Mouse (Mus musculus): ENCODE data around the gene Tspan4.
"Not testable (repeated sequence)": the region's sequence is repeated elsewhere in the genome, so short reads cannot be mapped to it uniquely, and the experiment has no call there.

Tspan4 gene

GRCm38 (mm10) chr7:141438201-141438968 is 36.7 kb upstream of the Tspan4 start:
- in situ Hi-C loops (cut with MboI; ENCODE audit: unreplicated experiment in 2 of 2) = no loop called here

- in situ Hi-C loops (cut with MboI; ENCODE audit: unreplicated experiment in 2 of 2) = no loop called here
These were observed 35.8 kb upstream of the Tspan4 start for GRCm38 (mm10) chr7:141439140-141439679.

DNA sequence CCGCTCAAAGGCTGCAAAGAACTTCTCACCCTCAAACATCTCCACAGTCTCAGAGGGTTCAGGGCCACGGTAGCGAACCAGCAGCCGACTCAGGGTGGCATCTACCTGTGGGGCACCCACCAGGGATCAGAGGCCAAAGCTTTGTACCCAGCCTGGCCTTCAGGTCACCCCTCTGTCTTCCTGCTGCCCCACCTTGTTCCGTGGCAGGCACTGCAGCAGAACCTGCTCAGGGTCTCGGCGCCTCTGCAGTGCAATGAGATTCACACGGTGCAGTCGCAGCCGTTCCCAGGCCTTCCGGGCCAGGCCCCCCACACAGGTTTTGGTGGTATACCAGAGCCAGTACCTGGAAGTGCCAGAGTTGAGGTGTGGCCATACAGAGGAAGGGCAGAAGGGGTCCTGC is 35.2 kb upstream of the Tspan4 start:
- in situ Hi-C loops (cut with MboI; ENCODE audit: unreplicated experiment in 2 of 2) = no loop called here

GRCm38 (mm10) chr7:141440613-141441012 is 34.4 kb upstream of the Tspan4 start:
- in situ Hi-C loops (cut with MboI; ENCODE audit: unreplicated experiment in 2 of 2) = no loop called here

GRCm38 (mm10) chr7:141441460-141441859 is 33.6 kb upstream of the Tspan4 start:
- in situ Hi-C loops (cut with MboI; ENCODE audit: unreplicated experiment in 2 of 2) = no loop called here

- in situ Hi-C loops (cut with MboI; ENCODE audit: unreplicated experiment in 2 of 2) = no loop called here
These were observed 32.8 kb upstream of the Tspan4 start for GRCm38 (mm10) chr7:141442199-141442598.

- in situ Hi-C loops (cut with MboI; ENCODE audit: unreplicated experiment in 2 of 2) = no loop called here
These were observed 31.8 kb upstream of the Tspan4 start for GRCm38 (mm10) chr7:141443081-141443821.

- in situ Hi-C loops (cut with MboI; ENCODE audit: unreplicated experiment in 2 of 2) = no loop called here
These were observed 31.2 kb upstream of the Tspan4 start, which contains the start of gene Pidd1 for GRCm38 (mm10) chr7:141443828-141444237. TSS of gene Pidd1 (minus strand) at chr7:141444025.

DNA sequence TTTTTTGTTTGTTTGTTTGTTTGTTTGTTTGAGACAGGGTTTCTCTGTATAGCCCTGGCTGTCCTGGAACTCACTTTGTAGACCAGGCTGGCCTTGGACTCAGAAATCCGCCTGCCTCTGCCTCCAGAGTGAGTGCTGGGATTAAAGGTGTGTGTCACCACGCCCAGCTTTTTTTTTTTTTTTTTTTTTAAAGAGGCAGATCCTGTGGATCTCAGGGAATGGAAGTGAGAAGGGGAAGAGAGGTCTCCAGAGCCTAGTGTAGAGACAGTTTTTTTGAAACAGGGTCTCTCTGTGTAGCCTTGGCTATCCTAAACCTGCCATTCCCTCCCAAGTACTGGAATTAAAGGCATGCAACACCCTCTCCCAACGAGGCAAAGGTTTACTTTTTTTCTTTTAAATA is 28.7 kb upstream of the Tspan4 start:
- in situ Hi-C loops (cut with MboI; ENCODE audit: unreplicated experiment in 2 of 2) = not testable (repeated sequence)

- in situ Hi-C loops (cut with MboI; ENCODE audit: unreplicated experiment in 2 of 2) = no loop called here
These were observed 27.7 kb upstream of the Tspan4 start, which contains the start of gene Rplp2 for GRCm38 (mm10) chr7:141447110-141447991. TSS of gene Rplp2 (plus strand) at chr7:141447370.

DNA sequence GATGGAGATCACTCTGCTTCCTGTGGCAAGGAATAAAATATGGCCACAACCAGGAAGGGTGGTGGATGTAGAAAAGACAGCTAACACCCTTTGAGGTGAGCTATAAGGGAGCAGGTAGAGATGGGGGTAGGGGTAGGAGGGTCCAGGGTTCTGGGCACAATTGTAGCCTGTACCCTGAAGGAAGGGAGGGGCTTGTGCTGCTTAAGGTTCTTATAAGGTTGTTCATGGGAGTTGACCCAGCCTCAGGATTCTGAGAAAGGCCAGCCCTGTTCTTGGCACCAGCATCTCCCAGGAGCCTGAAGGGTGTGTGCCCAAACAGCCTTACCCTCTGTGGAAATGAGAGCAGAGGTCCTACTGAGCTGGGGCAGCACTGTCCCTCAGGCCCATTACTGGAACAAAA is 23.1 kb upstream of the Tspan4 start:
- in situ Hi-C loops (cut with MboI; ENCODE audit: unreplicated experiment in 2 of 2) = loop anchor here in 1 of 2 experiments (5.0 to 10.0 kb wide), 2 partner anchors 40 to 577 kb away; partner anchors contain the start of gene Gatd1

DNA sequence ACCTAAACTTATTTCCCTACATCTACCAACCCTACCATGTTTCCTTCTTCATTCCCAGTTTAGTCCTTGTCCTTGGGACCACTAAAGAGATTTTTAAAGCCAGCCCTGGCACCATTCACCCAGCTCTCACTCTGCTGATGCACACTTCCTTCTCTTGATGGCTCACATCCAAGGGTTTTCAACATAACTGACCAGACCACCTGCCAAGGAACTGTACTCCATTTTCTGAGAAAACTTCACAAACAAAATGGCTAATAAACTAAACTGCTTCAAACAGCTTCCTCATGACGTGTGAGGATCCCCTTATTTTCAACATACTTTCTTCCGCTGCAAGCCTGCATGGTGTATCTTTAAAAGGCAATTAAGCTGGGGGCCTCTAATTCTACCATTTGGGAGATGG is 21.4 kb upstream of the Tspan4 start:
- in situ Hi-C loops (cut with MboI; ENCODE audit: unreplicated experiment in 2 of 2) = loop anchor here in 1 of 2 experiments (5.0 to 10.0 kb wide), 2 partner anchors 41 to 579 kb away; partner anchors contain the start of gene Gatd1

DNA sequence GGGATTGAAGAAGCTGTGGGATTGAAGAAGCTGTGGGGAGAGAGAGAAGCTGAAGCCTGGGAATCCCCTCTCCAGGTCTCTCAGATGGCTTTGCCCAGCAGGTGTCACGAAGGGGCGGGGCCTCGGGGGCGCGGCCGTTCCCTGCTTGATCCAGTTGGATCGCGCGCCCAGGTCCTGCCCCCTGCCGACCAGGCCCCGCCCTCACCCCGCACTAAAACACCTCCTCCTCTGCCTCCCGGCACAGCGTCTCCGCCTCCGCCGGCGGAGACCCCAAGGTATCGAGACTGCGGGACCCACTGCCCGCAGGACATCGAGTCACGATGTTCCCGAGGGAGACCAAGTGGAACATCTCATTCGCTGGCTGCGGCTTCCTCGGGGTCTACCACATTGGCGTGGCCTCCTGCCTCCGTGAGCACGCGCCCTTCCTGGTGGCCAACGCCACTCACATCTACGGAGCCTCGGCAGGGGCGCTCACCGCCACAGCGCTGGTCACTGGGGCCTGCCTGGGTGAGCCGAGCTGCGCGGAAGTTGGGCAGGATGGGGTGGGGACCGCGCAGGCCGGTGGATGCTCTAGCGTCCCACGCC is 20.0 kb upstream of the Tspan4 start, which contains the start of gene Pnpla2:
Gene Pnpla2 (plus strand): TSS at position 232 of the 585 bp plus-strand sequence.
- in situ Hi-C loops (cut with MboI; ENCODE audit: unreplicated experiment in 2 of 2) = loop anchor here (5.0 to 10.0 kb wide), 2 partner anchors 43 to 580 kb away; partner anchors contain the start of gene Gatd1 (in 2 of the 2)

GRCm38 (mm10) chr7:141455610-141456314 is 19.3 kb upstream of the Tspan4 start:
- in situ Hi-C loops (cut with MboI; ENCODE audit: unreplicated experiment in 2 of 2) = loop anchor here (5.0 to 10.0 kb wide), 2 partner anchors 43 to 581 kb away; partner anchors contain the start of gene Gatd1 (in 1 of the 2)

DNA sequence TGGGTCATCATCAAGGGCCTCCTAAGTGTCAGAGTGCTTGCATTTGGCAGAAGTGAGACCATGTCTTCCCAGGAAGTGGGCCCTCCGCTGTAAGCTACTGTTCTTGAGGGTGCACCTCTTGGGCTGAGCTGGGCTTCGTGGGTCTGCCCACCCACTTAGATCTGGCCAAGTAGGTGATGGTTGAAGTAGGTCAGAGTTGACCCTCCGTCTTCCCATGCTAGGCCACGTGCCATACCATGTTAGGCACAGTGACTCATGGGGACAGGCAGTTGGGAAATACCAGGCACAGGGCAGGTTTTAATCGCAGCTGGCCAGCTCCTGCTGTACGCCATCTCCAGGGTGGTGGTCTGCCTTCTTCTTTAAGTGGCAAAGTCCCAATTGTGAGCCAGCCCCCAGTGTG is 18.3 kb upstream of the Tspan4 start:
- in situ Hi-C loops (cut with MboI; ENCODE audit: unreplicated experiment in 2 of 2) = loop anchor here (5.0 to 10.0 kb wide), 2 partner anchors 44 to 582 kb away; partner anchors contain the start of gene Gatd1 (in 1 of the 2)

DNA sequence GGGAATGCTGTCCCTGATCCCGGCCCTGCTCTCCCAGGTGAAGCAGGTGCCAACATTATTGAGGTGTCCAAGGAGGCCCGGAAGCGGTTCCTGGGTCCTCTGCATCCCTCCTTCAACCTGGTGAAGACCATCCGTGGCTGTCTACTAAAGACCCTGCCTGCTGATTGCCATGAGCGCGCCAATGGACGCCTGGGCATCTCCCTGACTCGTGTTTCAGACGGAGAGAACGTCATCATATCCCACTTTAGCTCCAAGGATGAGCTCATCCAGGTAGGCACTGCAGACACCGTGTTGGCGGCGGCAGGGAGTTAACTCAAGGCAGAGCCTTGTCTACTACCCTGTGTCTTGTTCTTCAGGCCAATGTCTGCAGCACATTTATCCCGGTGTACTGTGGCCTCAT is 17.8 kb upstream of the Tspan4 start:
- in situ Hi-C loops (cut with MboI; ENCODE audit: unreplicated experiment in 2 of 2) = loop anchor here (5.0 to 10.0 kb wide), 2 partner anchors 45 to 582 kb away; partner anchors contain the start of gene Gatd1 (in 1 of the 2)

GRCm38 (mm10) chr7:141457986-141458660 is 16.9 kb upstream of the Tspan4 start:
- in situ Hi-C loops (cut with MboI; ENCODE audit: unreplicated experiment in 2 of 2) = loop anchor here (5.0 to 10.0 kb wide), 2 partner anchors 46 to 583 kb away; partner anchors contain the start of gene Gatd1 (in 1 of the 2)

DNA sequence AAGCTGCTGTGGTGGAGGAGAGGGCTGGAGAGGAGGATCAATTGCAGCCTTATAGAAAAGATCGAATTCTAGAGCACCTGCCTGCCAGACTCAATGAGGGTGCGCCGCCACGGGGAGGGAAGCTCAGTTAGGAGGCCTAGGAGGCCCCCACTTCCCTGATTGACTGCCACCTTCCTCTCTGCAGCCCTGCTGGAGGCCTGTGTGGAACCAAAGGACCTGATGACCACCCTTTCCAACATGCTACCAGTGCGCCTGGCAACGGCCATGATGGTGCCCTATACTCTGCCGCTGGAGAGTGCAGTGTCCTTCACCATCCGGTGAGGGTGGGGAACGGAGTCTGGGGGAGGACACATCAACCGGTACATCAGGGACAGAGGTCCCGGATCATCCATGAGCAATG is 16.4 kb upstream of the Tspan4 start:
- in situ Hi-C loops (cut with MboI; ENCODE audit: unreplicated experiment in 2 of 2) = loop anchor here (5.0 to 10.0 kb wide), 2 partner anchors 46 to 584 kb away; partner anchors contain the start of gene Gatd1 (in 1 of the 2)

Data from v-Abl transformed pro-B cells (cell line).